Mouse (Mus musculus) hindbrain, embryonic 16.5 days (tissue): ENCODE results near the gene 2010111I01Rik. TPM values are rescaled to one million over a fixed set of nuclear protein-coding genes. Genes with fewer than 3 reads are reported as not detected.
A peak's percentile ranks its signal among the peaks of the same experiment; 100 is the strongest.
"Not testable (repeated sequence)": the region's sequence is repeated elsewhere in the genome, so short reads cannot be mapped to it uniquely, and the experiment has no call there.

Experiments used
- ATAC-seq: fragments of 200-750 bp; cut with Nextera tagmentation; 2 replicates; pipeline ENCODE4 v1.8.0; 2017; ENCODE audit warnings: moderate TSS enrichment, moderate library complexity
- H3K27ac ChIP-seq: fragments of 300-500 bp; sonication (generic); 2 replicates; pipeline ENCODE4 v1.5.1; 2014; ENCODE audit warnings: low read depth, mild to moderate bottlenecking, control low read depth, low read length, moderate library complexity
- H3K27me3 ChIP-seq: fragments of 300-500 bp; sonication (generic); replicated peaks from 2 replicates; pipeline ENCODE4 v1.6.1; 2014; ENCODE audit warnings: low read length; ENCODE audit not compliant: control insufficient read depth, insufficient read depth
- H3K36me3 ChIP-seq: fragments of 300-500 bp; sonication (generic); 2 replicates; pipeline ENCODE4 v1.6.1; 2014; ENCODE audit warnings: mild to moderate bottlenecking, low read length, moderate library complexity, mixed read lengths; ENCODE audit not compliant: control insufficient read depth, insufficient read depth
- H3K4me1 ChIP-seq: fragments of 300-500 bp; sonication (generic); 2 replicates; pipeline ENCODE4 v1.6.1; 2014; ENCODE audit warnings: low read depth, low read length; ENCODE audit not compliant: control insufficient read depth, insufficient read depth
- H3K4me2 ChIP-seq: fragments of 300-500 bp; sonication (generic); 2 replicates; pipeline ENCODE4 v1.6.1; 2014; ENCODE audit warnings: mild to moderate bottlenecking, low read length, control low read depth, moderate library complexity
- H3K4me3 ChIP-seq: fragments of 300-500 bp; sonication (generic); 2 replicates; pipeline ENCODE4 v1.5.1; 2014; ENCODE audit warnings: mild to moderate bottlenecking, low read length, control low read depth, moderate library complexity
- H3K9ac ChIP-seq: fragments of 300-500 bp; sonication (generic); 2 replicates; pipeline ENCODE4 v1.6.1; 2014; ENCODE audit warnings: low read depth, mild to moderate bottlenecking, control low read depth, low read length, moderate library complexity
- H3K9me3 ChIP-seq: fragments of 300-500 bp; sonication (generic); 2 replicates; pipeline ENCODE4 v1.6.1; 2014; ENCODE audit warnings: mild to moderate bottlenecking, low read length, moderate library complexity; ENCODE audit not compliant: control insufficient read depth
- WGBS: fragments of 180-500 bp; shearing (Covaris S2); extraction: QIAGEN DNeasy Blood & Tissue Kit; methylation state at CpG from one replicate; pipeline ENCODE4 v1.1.7; 2014; 5-methylcytosine and 5-hydroxymethylcytosine counted together
- polyA plus RNA-seq: library from polyadenylated mRNA; unstranded; fragments of >200 nt; fragmentation: Nextera tagmentation; extraction: Ambion mirVana; gene quantifications from 2 replicates; pipeline ENCODE4 v1.2.1, GENCODE M21; 2015

Gene 2010111I01Rik
- 28.6 and 30.1 TPM in 2 replicates for polyA plus RNA-seq

- WGBS: under 1% methylated on average over 41 of the region's 41 CpGs
- no peaks in the 10 kb centered on the region for H3K9me3 ChIP-seq
- no peaks in the 10 kb centered on the region for H3K27me3 ChIP-seq
- H3K27ac ChIP-seq: peak within 1 kb of the TSS; percentile 50; the same call in 1 of the 2 replicates
- peaks cover 7% of the 10 kb centered on the region for H3K4me1 ChIP-seq
- peak; percentile 97 for ATAC-seq
- H3K4me2 ChIP-seq: peak within 1 kb of the TSS; percentile 69
- peak within 1 kb of the TSS; percentile 56 for H3K4me3 ChIP-seq
- no peaks in the 10 kb centered on the region for H3K36me3 ChIP-seq
- H3K9ac ChIP-seq: peak within 1 kb of the TSS; percentile 78
These were observed at the start of gene 2010111I01Rik for GRCm38 (mm10) chr13:62964640-62965311. Gene 2010111I01Rik, plus strand, starts transcription at chr13:62964893.

- Histone ChIP-seq H3K9me3 (no peaks in the 10 kb centered on the region; the same call in 1 of the 2 replicates), H3K27ac (no peak overlapping the region), H3K4me1 (no peaks in the 10 kb centered on the region), H3K4me2 (no peak overlapping the region), H3K4me3 (no peak overlapping the region), H3K9ac (no peak overlapping the region), H3K36me3 (no peaks in the 10 kb centered on the region), H3K27me3 (no peaks in the 10 kb centered on the region)
- ATAC-seq: no peak
- WGBS: 76% methylated on average over 4 of the region's 4 CpGs
These were observed 48.0 kb upstream of the 2010111I01Rik start for GRCm38 (mm10) chr13:62916675-62917074.

- peak; percentile 92 for ATAC-seq
- no peak overlapping the region for H3K4me2 ChIP-seq
- H3K27ac ChIP-seq: no peak overlapping the region
- H3K4me3 ChIP-seq: no peak overlapping the region
- H3K9me3 ChIP-seq: no peaks in the 10 kb centered on the region; the same call in 1 of the 2 replicates
- no peak overlapping the region for H3K9ac ChIP-seq
- H3K36me3 ChIP-seq: no peaks in the 10 kb centered on the region
- 35% methylated on average over 1 of the region's 1 CpGs for WGBS
- H3K4me1 ChIP-seq: no peaks in the 10 kb centered on the region
- no peaks in the 10 kb centered on the region for H3K27me3 ChIP-seq
These were observed 47.1 kb upstream of the 2010111I01Rik start for GRCm38 (mm10) chr13:62917416-62918110.

- Histone ChIP-seq H3K4me2 (no peak overlapping the region), H3K9me3 (no peaks in the 10 kb centered on the region; the same call in 1 of the 2 replicates), H3K27me3 (no peaks in the 10 kb centered on the region), H3K27ac (no peak overlapping the region), H3K4me1 (no peaks in the 10 kb centered on the region), H3K4me3 (no peak overlapping the region), H3K9ac (no peak overlapping the region), H3K36me3 (no peaks in the 10 kb centered on the region)
- ATAC-seq: no peak
- WGBS: 40% methylated on average over 11 of the region's 11 CpGs
These were observed 44.9 kb upstream of the 2010111I01Rik start for GRCm38 (mm10) chr13:62919647-62920341.

GRCm38 (mm10) chr13:62922645-62923044, 42.0 kb upstream of the 2010111I01Rik start:
- 79% methylated on average over 3 of the region's 3 CpGs for WGBS
- no peaks in the 10 kb centered on the region for H3K9me3 ChIP-seq
- H3K27ac ChIP-seq: no peak overlapping the region
- H3K4me3 ChIP-seq: no peak overlapping the region
- no peaks in the 10 kb centered on the region for H3K4me1 ChIP-seq
- no peaks in the 10 kb centered on the region for H3K36me3 ChIP-seq
- ATAC-seq: no peak
- no peak overlapping the region for H3K9ac ChIP-seq
- no peak overlapping the region for H3K4me2 ChIP-seq
- no peaks in the 10 kb centered on the region for H3K27me3 ChIP-seq

- Histone ChIP-seq H3K9ac (no peak overlapping the region), H3K36me3 (no peaks in the 10 kb centered on the region), H3K9me3 (no peaks in the 10 kb centered on the region), H3K4me1 (no peaks in the 10 kb centered on the region), H3K4me3 (no peak overlapping the region), H3K4me2 (no peak overlapping the region), H3K27ac (no peak overlapping the region), H3K27me3 (no peaks in the 10 kb centered on the region)
- WGBS: 76% methylated on average over 8 of the region's 8 CpGs
- no peak for ATAC-seq
These were observed 41.5 kb upstream of the 2010111I01Rik start for GRCm38 (mm10) chr13:62923182-62923581.

GRCm38 (mm10) chr13:62926479-62926878, 38.2 kb upstream of the 2010111I01Rik start:
- peak; percentile 67; the same call in 1 of the 2 replicates for ATAC-seq
- 57% methylated on average over 1 of the region's 1 CpGs for WGBS
- Histone ChIP-seq H3K4me2 (no peak overlapping the region), H3K9ac (no peak overlapping the region), H3K4me1 (no peaks in the 10 kb centered on the region), H3K27me3 (no peaks in the 10 kb centered on the region), H3K36me3 (no peaks in the 10 kb centered on the region), H3K9me3 (no peaks in the 10 kb centered on the region), H3K4me3 (no peak overlapping the region), H3K27ac (no peak overlapping the region)

- Histone ChIP-seq H3K27ac (no peak overlapping the region), H3K4me2 (no peak overlapping the region), H3K9me3 (no peaks in the 10 kb centered on the region), H3K36me3 (no peaks in the 10 kb centered on the region), H3K27me3 (no peaks in the 10 kb centered on the region), H3K4me1 (no peaks in the 10 kb centered on the region), H3K4me3 (no peak overlapping the region), H3K9ac (no peak overlapping the region)
- 88% methylated on average over 1 of the region's 1 CpGs for WGBS
- ATAC-seq: no peak
These were observed 37.2 kb upstream of the 2010111I01Rik start for GRCm38 (mm10) chr13:62927470-62927869.

- H3K4me3 ChIP-seq, H3K27me3 ChIP-seq, H3K36me3 ChIP-seq, H3K4me1 ChIP-seq, H3K9me3 ChIP-seq, H3K4me2 ChIP-seq, ATAC-seq, H3K27ac ChIP-seq, H3K9ac ChIP-seq: not testable (repeated sequence)
- 95% methylated on average over 3 of the region's 3 CpGs for WGBS
These were observed 35.5 kb upstream of the 2010111I01Rik start for GRCm38 (mm10) chr13:62929144-62929543.
